Comparison of ENCODE assay signal across 20 mouse cellular contexts in the genomic region with DNA sequence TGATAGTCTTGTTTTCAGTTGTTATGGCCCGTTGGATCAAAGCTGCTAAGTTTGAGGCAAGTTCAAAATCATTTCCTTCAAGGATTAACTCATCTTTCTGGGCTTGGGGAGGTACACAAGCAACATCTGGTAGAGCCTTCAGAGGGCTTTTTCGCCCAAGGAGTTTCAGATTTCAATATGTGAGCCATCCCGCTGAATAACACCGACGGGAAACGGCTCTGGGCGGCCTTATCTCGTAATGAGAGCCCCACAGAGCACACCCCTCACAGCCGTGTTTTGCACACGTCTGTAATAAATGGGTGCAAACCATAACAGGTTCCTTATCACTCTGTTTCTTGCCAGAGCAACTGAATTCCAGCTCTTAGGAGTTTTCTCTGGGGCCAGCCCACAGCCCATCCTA.
"Had no signal": no experiment of that assay in that cellular context is flagged by ENCODE, and none has a peak within 500 bp of the region (broad histone marks: within the 10 kb centered on the region; RNA-seq: fewer than 3 reads in every experiment).

No protein-coding gene starts in this region.

- H3K9me3 ChIP-seq: midbrain, embryonic 10.5 days; midbrain, embryonic 12.5 days; neural tube, embryonic 13.5 days; neural tube, embryonic 15.5 days; stomach, embryonic 15.5 days had no signal

- H3K4me1 ChIP-seq: midbrain, embryonic 10.5 days; midbrain, embryonic 12.5 days; neural tube, embryonic 13.5 days; neural tube, embryonic 15.5 days; stomach, embryonic 15.5 days had no signal

- H3K9ac ChIP-seq: lung, embryonic 14.5 days; midbrain, embryonic 12.5 days; neural tube, embryonic 13.5 days; neural tube, embryonic 15.5 days; stomach, embryonic 15.5 days had no signal

- DNase-seq: lung, adult 18-20 months; lung, embryonic 14.5 days; lung, postnatal 10 days; lung, postnatal 4 days; midbrain, embryonic 14.5 days; retina, postnatal 1 day; right cerebral cortex, adult 18-20 months; right cerebral cortex, postnatal 25 days; right cerebral cortex, postnatal 4 days; thymus, adult 2 months; thymus, postnatal 25 days; thymus, postnatal 4 days had no signal

- H3K4me2 ChIP-seq: lung, embryonic 14.5 days; midbrain, embryonic 12.5 days; neural tube, embryonic 13.5 days; neural tube, embryonic 15.5 days; stomach, embryonic 15.5 days had no signal

- H3K27ac ChIP-seq: midbrain, embryonic 10.5 days; midbrain, embryonic 12.5 days; neural tube, embryonic 13.5 days; neural tube, embryonic 15.5 days; stomach, embryonic 15.5 days; stomach, postnatal 0 days had no signal

- H3K4me3 ChIP-seq: midbrain, embryonic 10.5 days; midbrain, embryonic 12.5 days; myocyte; neural tube, embryonic 13.5 days; neural tube, embryonic 15.5 days; stomach, embryonic 15.5 days had no signal

- H3K27me3 ChIP-seq: midbrain, embryonic 12.5 days; neural tube, embryonic 13.5 days; neural tube, embryonic 15.5 days; stomach, embryonic 15.5 days had no signal

- ATAC-seq: midbrain, embryonic 16.5 days had no signal

- H3K36me3 ChIP-seq: midbrain, embryonic 10.5 days; midbrain, embryonic 12.5 days; neural tube, embryonic 13.5 days; neural tube, embryonic 15.5 days; stomach, embryonic 15.5 days had no signal
